Mouse (Mus musculus) heart, adult 2 months (tissue): Measurements from ENCODE around the gene Tyk2.
A peak's percentile ranks its signal among the peaks of the same experiment; 100 is the strongest.

ENCODE experiments used
- CTCF ChIP-seq: fragments of 200-600 bp; IDR thresholded peaks from 2 replicates; pipeline ENCODE4 v1.8.1; 2022; ENCODE audit warnings: antibody characterized with exemption, mild to moderate bottlenecking, moderate library complexity
- EP300 ChIP-seq: fragments of 200-500 bp; IDR thresholded peaks from 2 replicates; pipeline ENCODE4 v1.6.1; 2011; ENCODE audit warnings: low read depth, low read length, control low read depth; ENCODE audit not compliant: insufficient read depth
- POLR2A ChIP-seq: fragments of 200-500 bp; IDR thresholded peaks from 2 replicates; pipeline ENCODE4 v1.6.1; 2011; ENCODE audit warnings: mild to moderate bottlenecking, low read depth, low read length, control low read depth; ENCODE audit not compliant: insufficient read depth

GRCm38 (mm10) chr9:21145431-21145830 is 14.4 kb upstream of the Tyk2 start:
- TF ChIP-seq CTCF (no peak), POLR2A (peak; percentile 30; the same call in 1 of the 2 replicates), EP300 (peak; percentile 48; the same call in 1 of the 2 replicates)
